Mouse (Mus musculus): ENCODE measurements at regions not wholly inside any gene's neighbourhood (a gene's known extent, or its start where the extent isn't known, plus 50 kb on each side); places are given as distances from the start of the nearest gene placed in this dataset.
"Not testable (repeated sequence)": the region's sequence is repeated elsewhere in the genome, so short reads cannot be mapped to it uniquely, and the experiment has no call there.

DNA sequence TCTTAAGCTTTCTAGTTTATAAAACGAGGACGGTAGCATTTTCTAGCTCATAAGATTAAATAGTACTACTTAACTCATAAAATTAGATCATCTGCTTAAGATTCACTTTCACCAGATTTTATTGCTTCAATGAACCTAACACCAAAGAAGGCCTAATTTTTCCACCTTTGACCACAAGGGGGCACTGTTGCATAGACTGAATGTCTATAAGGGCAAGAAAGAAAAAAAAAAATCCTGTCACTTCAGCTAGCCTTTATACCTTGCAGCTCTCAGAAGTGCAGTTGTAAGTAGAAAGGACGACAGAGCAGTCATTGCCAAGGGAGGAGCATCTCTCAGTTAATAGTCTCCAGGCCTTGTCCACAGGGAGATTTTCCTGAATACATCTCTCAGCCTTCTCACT, 447.7 kb downstream of the Dad1 start:
- Histone ChIP-seq H3K36me3 (ENCODE audit: control insufficient read depth, insufficient read depth, low read length) (no peaks in the 10 kb centered on the region), H3K27me3 (replicated peaks; ENCODE audit: control insufficient read depth, insufficient read depth, low read length) (no peaks in the 10 kb centered on the region), H3K27ac (ENCODE audit: low read depth, low read length) (no peak overlapping the region), H3K4me1 (ENCODE audit: control insufficient read depth, insufficient read depth, low read length) (no peaks in the 10 kb centered on the region), H3K4me3 (ENCODE audit: low read depth, low read length) (no peak overlapping the region), H3K9me3 (replicated peaks; ENCODE audit: control insufficient read depth, low read length) (no peaks in the 10 kb centered on the region), H3K9ac (ENCODE audit: low read length) (no peak overlapping the region), H3K4me2 (ENCODE audit: low read length) (no peak overlapping the region)
- no peak for ATAC-seq
- peak; percentile 88 for DNase-seq (ENCODE audit: low spot score)
- 18% methylated on average over 3 of the region's 3 CpGs for WGBS

DNA sequence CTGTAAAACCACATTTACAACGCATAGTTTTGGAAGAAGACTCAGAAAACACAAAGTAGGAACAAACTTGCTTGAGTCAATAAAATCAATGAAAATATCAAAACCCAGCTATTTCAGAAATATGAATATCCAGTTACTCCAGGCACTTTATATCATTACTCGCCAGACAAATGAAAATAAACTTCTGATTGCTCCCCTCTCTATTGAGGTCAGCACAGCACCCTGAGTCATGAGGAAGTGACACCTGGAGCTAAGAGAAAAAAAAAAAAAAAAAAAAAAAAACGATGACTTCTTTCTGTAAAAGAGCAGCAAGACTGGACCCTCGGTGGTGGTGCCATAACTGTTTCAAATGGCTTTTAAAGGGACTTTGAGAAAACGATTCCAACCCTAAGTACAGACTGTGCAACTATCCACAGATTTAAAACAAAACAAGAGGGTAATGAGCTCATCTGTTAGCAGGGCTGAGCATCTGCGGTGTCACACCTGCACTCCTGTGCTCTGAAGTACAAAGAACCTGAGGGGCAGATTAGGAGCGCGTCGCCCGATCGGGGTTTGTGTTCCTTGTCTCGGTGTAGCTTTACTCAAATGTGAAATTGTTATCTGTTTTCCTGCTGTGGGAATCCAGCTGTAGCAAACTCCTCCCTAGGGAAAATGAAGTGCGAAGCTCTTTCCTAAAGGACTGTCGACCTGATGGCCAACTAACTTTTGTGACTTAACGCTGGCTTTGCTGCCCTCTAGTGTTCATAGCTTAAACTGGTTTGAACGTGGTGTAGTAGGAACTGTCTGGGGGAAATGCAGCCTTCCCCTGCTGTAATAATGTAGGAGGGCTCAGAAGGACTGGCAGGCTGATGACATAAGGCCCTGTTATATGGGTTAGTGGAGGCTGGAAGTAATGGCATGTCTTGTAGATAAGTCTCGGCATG, 449.9 kb downstream of the Dad1 start:
- H3K4me1 ChIP-seq (ENCODE audit: control insufficient read depth, insufficient read depth, low read length): no peaks in the 10 kb centered on the region
- no peaks in the 10 kb centered on the region for H3K36me3 ChIP-seq (ENCODE audit: control insufficient read depth, insufficient read depth, low read length)
- H3K4me2 ChIP-seq (ENCODE audit: low read length): peak overlapping the region; percentile 9; the same call in 1 of the 2 replicates
- no peak overlapping the region for H3K4me3 ChIP-seq (ENCODE audit: low read depth, low read length)
- H3K27me3 ChIP-seq (replicated peaks; ENCODE audit: control insufficient read depth, insufficient read depth, low read length): no peaks in the 10 kb centered on the region
- no peak overlapping the region for H3K9ac ChIP-seq (ENCODE audit: low read length)
- 30% methylated on average over 17 of the region's 17 CpGs for WGBS
- DNase-seq (ENCODE audit: low spot score) (peak; percentile 91), ATAC-seq (peak; percentile 75)
- H3K9me3 ChIP-seq (replicated peaks; ENCODE audit: control insufficient read depth, low read length): no peaks in the 10 kb centered on the region
- H3K27ac ChIP-seq (ENCODE audit: low read depth, low read length): no peak overlapping the region

DNA sequence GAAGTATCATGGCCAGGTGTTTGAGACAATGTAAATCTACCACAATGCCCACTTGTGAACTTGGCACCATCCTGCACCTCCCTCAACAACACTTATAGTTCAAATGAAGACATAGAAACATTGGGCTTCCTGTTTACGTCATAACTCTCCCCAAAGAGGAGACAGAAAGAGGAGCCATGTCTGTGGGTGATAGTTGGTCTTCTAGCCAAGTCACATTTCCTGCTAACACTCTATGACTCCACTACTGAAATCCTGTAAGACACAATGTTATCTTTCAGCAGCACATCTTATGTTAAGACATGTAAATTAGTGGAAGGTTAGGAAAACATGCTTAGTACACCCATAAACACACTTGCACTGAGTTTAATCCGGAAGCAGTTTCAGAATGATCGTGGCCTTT, 451.4 kb downstream of the Dad1 start:
- WGBS: 89% methylated on average over 3 of the region's 3 CpGs
- Histone ChIP-seq H3K4me3 (ENCODE audit: low read depth, low read length) (no peak overlapping the region), H3K9ac (ENCODE audit: low read length) (no peak overlapping the region), H3K27me3 (replicated peaks; ENCODE audit: control insufficient read depth, insufficient read depth, low read length) (no peaks in the 10 kb centered on the region), H3K4me1 (ENCODE audit: control insufficient read depth, insufficient read depth, low read length) (no peaks in the 10 kb centered on the region), H3K36me3 (ENCODE audit: control insufficient read depth, insufficient read depth, low read length) (no peaks in the 10 kb centered on the region), H3K27ac (ENCODE audit: low read depth, low read length) (no peak overlapping the region), H3K4me2 (ENCODE audit: low read length) (no peak overlapping the region), H3K9me3 (replicated peaks; ENCODE audit: control insufficient read depth, low read length) (no peaks in the 10 kb centered on the region)
- DNase-seq (ENCODE audit: low spot score) (no peak), ATAC-seq (no peak)

DNA sequence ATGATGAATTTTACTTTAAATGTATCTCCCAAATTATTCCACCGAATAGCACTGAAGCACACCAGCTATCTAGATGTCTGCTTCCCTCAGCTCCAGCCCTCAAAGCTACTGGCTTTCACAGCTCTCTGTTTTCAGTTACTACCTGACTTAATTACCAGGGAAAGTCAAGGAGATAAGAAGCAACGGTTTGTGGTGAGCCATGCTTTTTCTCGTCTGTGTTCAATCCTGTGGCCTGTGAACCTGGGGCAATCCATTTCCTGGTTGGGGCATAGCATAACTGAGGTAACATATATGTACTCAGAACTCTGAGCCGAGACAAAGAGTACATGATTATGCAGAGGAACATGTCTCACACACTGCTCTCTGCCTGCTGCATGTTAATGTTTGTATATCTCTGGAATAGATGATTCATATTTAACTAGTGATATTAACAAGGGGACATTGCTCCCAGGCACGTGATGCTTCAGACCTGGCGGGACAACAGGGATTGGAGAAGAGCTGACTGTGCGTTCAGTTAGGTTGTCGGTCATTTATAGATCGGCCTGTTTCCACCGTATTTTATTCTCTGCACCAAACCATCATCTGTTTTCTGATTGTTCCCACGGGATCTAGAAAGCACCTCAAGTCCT, 453.3 kb downstream of the Dad1 start:
- no peaks in the 10 kb centered on the region for H3K27me3 ChIP-seq (replicated peaks; ENCODE audit: control insufficient read depth, insufficient read depth, low read length)
- no peak for DNase-seq (ENCODE audit: low spot score)
- H3K4me3 ChIP-seq (ENCODE audit: low read depth, low read length): no peak overlapping the region
- no peak overlapping the region for H3K27ac ChIP-seq (ENCODE audit: low read depth, low read length)
- ATAC-seq: no peak
- H3K4me2 ChIP-seq (ENCODE audit: low read length): no peak overlapping the region
- no peaks in the 10 kb centered on the region for H3K36me3 ChIP-seq (ENCODE audit: control insufficient read depth, insufficient read depth, low read length)
- H3K9ac ChIP-seq (ENCODE audit: low read length): no peak overlapping the region
- H3K9me3 ChIP-seq (replicated peaks; ENCODE audit: control insufficient read depth, low read length): no peaks in the 10 kb centered on the region
- no peaks in the 10 kb centered on the region for H3K4me1 ChIP-seq (ENCODE audit: control insufficient read depth, insufficient read depth, low read length)
- WGBS: 90% methylated on average over 11 of the region's 11 CpGs

DNA sequence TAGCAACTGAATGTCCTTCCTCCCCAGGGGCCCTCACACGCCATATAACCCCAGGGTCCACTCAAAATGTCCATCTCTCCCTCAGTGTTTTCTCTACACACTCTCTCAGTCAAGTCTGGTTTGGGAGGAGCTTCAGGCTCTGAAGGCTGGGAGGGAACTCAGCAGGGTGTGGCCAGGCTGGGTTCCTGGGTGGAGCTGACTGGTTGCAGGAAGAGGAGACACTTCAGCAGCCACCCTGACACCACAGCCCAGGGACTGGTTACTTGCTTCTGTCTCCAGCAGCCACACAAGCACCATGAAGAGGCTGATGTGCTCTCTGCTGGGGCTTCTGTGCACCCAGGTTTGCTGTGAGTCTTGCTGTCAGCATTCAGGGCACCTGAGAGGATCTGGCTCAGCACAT, 458.7 kb downstream of the Dad1 start:
- DNase-seq (ENCODE audit: low spot score); H3K4me3 ChIP-seq (ENCODE audit: low read depth, low read length); H3K4me2 ChIP-seq (ENCODE audit: low read length); H3K36me3 ChIP-seq (ENCODE audit: control insufficient read depth, insufficient read depth, low read length); H3K27ac ChIP-seq (ENCODE audit: low read depth, low read length); H3K9me3 ChIP-seq (replicated peaks; ENCODE audit: control insufficient read depth, low read length); H3K4me1 ChIP-seq (ENCODE audit: control insufficient read depth, insufficient read depth, low read length); ATAC-seq; H3K9ac ChIP-seq (ENCODE audit: low read length); H3K27me3 ChIP-seq (replicated peaks; ENCODE audit: control insufficient read depth, insufficient read depth, low read length): not testable (repeated sequence)
- 74% methylated on average over 1 of the region's 1 CpGs for WGBS

DNA sequence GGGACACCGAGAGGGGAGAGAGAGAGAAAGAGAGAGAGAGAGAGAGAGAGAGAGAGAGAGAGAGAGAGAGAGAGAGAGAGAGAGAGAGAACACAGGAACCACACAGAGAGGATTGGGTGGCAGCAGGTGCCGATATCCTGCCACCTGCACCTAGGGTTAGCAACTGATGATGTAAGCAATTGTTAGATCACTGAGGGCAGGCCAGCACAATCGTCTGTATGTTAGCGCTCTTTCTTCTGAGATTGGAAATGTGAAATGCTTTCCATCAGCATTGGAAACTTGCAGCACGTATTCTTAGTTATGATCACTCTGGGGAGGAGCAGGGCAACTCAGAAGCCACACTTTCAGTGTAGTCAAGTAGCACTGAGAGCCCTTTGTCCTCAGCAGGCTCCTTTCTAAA, 459.4 kb downstream of the Dad1 start:
- DNase-seq (ENCODE audit: low spot score) (no peak), ATAC-seq (no peak)
- Histone ChIP-seq H3K27me3 (replicated peaks; ENCODE audit: control insufficient read depth, insufficient read depth, low read length) (no peaks in the 10 kb centered on the region), H3K27ac (ENCODE audit: low read depth, low read length) (no peak overlapping the region), H3K4me2 (ENCODE audit: low read length) (no peak overlapping the region), H3K9ac (ENCODE audit: low read length) (no peak overlapping the region), H3K36me3 (ENCODE audit: control insufficient read depth, insufficient read depth, low read length) (no peaks in the 10 kb centered on the region), H3K9me3 (replicated peaks; ENCODE audit: control insufficient read depth, low read length) (no peaks in the 10 kb centered on the region), H3K4me3 (ENCODE audit: low read depth, low read length) (no peak overlapping the region), H3K4me1 (ENCODE audit: control insufficient read depth, insufficient read depth, low read length) (no peaks in the 10 kb centered on the region)
- 80% methylated on average over 5 of the region's 5 CpGs for WGBS

DNA sequence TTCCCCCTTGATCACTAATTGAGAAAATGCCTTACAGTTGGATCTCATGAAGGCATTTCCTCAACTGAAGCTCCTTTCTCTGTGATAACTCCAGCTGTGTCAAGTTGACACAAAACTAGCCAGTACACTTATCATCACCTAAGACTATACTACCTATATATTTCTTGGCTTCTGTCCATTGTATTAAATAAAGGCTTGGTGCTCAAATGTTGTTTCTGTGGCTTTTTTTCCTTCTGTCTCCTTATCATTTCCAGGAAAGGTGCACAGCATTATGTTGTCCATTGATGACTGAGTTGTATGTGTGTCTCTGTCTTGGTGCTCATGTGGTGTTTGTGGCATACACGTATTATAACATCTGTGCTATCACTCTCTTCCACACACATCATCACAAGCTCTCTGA, 461.5 kb downstream of the Dad1 start:
- not testable (repeated sequence) for H3K4me1 ChIP-seq (ENCODE audit: control insufficient read depth, insufficient read depth, low read length); H3K4me2 ChIP-seq (ENCODE audit: low read length); H3K9ac ChIP-seq (ENCODE audit: low read length); H3K27me3 ChIP-seq (replicated peaks; ENCODE audit: control insufficient read depth, insufficient read depth, low read length); H3K27ac ChIP-seq (ENCODE audit: low read depth, low read length); H3K4me3 ChIP-seq (ENCODE audit: low read depth, low read length); ATAC-seq; H3K36me3 ChIP-seq (ENCODE audit: control insufficient read depth, insufficient read depth, low read length); DNase-seq (ENCODE audit: low spot score); H3K9me3 ChIP-seq (replicated peaks; ENCODE audit: control insufficient read depth, low read length)
- WGBS: 88% methylated on average over 1 of the region's 1 CpGs

DNA sequence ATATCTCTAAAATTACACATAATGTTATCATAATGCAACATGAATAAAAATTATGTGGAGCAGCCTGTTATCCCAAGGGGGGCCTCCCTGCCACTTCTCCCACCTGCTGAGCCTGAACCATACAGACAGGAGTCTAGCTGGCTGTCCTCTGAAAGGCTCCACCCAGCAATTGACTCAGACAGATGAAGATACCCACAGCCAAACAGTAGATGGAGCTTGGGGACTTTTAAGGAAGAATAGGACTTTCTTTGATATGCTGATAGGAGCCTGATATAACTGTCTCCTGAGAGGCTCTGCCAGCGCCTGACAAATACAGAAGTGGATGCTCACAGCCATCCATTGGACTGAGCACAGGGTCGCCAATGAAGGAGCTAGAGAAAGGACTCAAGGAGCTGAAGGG, 468.4 kb downstream of the Dad1 start:
- H3K4me2 ChIP-seq (ENCODE audit: low read length); H3K9ac ChIP-seq (ENCODE audit: low read length); H3K27ac ChIP-seq (ENCODE audit: low read depth, low read length); H3K36me3 ChIP-seq (ENCODE audit: control insufficient read depth, insufficient read depth, low read length); ATAC-seq; H3K4me1 ChIP-seq (ENCODE audit: control insufficient read depth, insufficient read depth, low read length); H3K27me3 ChIP-seq (replicated peaks; ENCODE audit: control insufficient read depth, insufficient read depth, low read length); H3K9me3 ChIP-seq (replicated peaks; ENCODE audit: control insufficient read depth, low read length); H3K4me3 ChIP-seq (ENCODE audit: low read depth, low read length); DNase-seq (ENCODE audit: low spot score): not testable (repeated sequence)
- 80% methylated on average over 2 of the region's 2 CpGs for WGBS

DNA sequence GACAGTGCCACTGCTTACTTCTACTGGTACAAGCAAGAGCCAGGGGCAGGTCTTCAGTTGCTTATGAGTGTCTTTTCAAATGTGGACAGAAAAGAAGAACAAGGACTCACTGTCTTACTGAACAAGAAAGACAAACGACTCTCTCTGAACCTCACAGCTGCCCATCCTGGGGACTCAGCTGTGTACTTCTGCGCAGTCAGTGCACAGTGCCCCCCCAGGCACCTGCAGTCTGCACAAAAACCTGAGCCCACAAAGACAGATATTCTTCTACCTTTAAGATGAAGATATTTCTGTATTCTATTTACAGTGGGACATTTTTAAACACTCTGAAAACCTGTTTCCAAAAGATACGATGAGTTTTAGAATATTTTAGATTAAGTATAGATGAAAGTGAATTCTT, 476.5 kb downstream of the Dad1 start:
- no peaks in the 10 kb centered on the region for H3K36me3 ChIP-seq (ENCODE audit: control insufficient read depth, insufficient read depth, low read length)
- H3K4me3 ChIP-seq (ENCODE audit: low read depth, low read length): no peak overlapping the region
- no peaks in the 10 kb centered on the region for H3K27me3 ChIP-seq (replicated peaks; ENCODE audit: control insufficient read depth, insufficient read depth, low read length)
- H3K9me3 ChIP-seq (replicated peaks; ENCODE audit: control insufficient read depth, low read length): no peaks in the 10 kb centered on the region
- no peaks in the 10 kb centered on the region for H3K4me1 ChIP-seq (ENCODE audit: control insufficient read depth, insufficient read depth, low read length)
- no peak overlapping the region for H3K9ac ChIP-seq (ENCODE audit: low read length)
- DNase-seq (ENCODE audit: low spot score) (no peak), ATAC-seq (no peak)
- H3K27ac ChIP-seq (ENCODE audit: low read depth, low read length): no peak overlapping the region
- WGBS: 80% methylated on average over 3 of the region's 3 CpGs
- no peak overlapping the region for H3K4me2 ChIP-seq (ENCODE audit: low read length)

Data from forebrain, embryonic 14.5 days (tissue).